Mouse (Mus musculus) liver, embryonic 14.5 days (tissue): Measurements from ENCODE around the gene Phlpp2. TPM values are rescaled to one million over a fixed set of nuclear protein-coding genes. Genes with fewer than 3 reads are reported as not detected.

Experiments
- ATAC-seq: fragments of 200-750 bp; cut with Nextera tagmentation; 2 replicates; pipeline ENCODE4 v1.8.0; 2017; ENCODE audit warnings: moderate number of reproducible peaks, mild to moderate bottlenecking, moderate library complexity; ENCODE audit not compliant: insufficient read depth
- DNase-seq, 3 experiments: peaks; one replicate each; pipeline ENCODE4 v3.0.0-alpha.2; 2012 to 2013; ENCODE audit warnings: low read depth in 3 of 3, low spot score in 3 of 3
- H3K27ac ChIP-seq: fragments of 300-500 bp; sonication (generic); 2 replicates; pipeline ENCODE4 v1.5.1; 2014; ENCODE audit warnings: moderate library complexity, mild to moderate bottlenecking, control low read depth, inconsistent platforms
- H3K27me3 ChIP-seq: fragments of 300-500 bp; sonication (generic); 2 replicates; pipeline ENCODE4 v1.6.1; 2014; ENCODE audit warnings: mild to moderate bottlenecking, low read length, moderate library complexity; ENCODE audit not compliant: control insufficient read depth, insufficient read depth
- H3K36me3 ChIP-seq: fragments of 300-500 bp; sonication (generic); replicated peaks from 2 replicates; pipeline ENCODE4 v1.6.1; 2014; ENCODE audit warnings: low read depth; ENCODE audit not compliant: control insufficient read depth, insufficient read depth
- H3K4me1 ChIP-seq, 2 experiments: fragments of 200-500 bp in 1 of 2; fragments of 300-500 bp in 1 of 2; sonication (generic) in 1 of 2; replicated peaks; 2 replicates each; pipeline ENCODE4 v1.6.1; 2012 to 2014; ENCODE audit warnings: antibody characterized with exemption in 1 of 2, inconsistent platforms in 1 of 2, low read length in 1 of 2; ENCODE audit not compliant: control insufficient read depth in 2 of 2, insufficient read depth in 2 of 2
- H3K4me2 ChIP-seq: fragments of 300-500 bp; sonication (generic); 2 replicates; pipeline ENCODE4 v1.6.1; 2014; ENCODE audit warnings: low read depth, mild to moderate bottlenecking, control low read depth, moderate library complexity
- H3K4me3 ChIP-seq, 2 experiments: fragments of 200-500 bp in 1 of 2; fragments of 300-500 bp in 1 of 2; sonication (generic) in 1 of 2; 2 replicates each; pipeline ENCODE4 v1.5.1; 2012 to 2014; ENCODE audit warnings: low read depth in 2 of 2, low read length in 2 of 2, mild to moderate bottlenecking in 2 of 2, control low read depth in 1 of 2, inconsistent platforms in 1 of 2, moderate library complexity in 1 of 2; ENCODE audit not compliant: insufficient read depth in 1 of 2
- H3K9ac ChIP-seq: fragments of 300-500 bp; sonication (generic); replicated peaks from 2 replicates; pipeline ENCODE4 v1.6.1; 2014; ENCODE audit warnings: mild to moderate bottlenecking, control low read depth, moderate library complexity
- H3K9me3 ChIP-seq: fragments of 300-500 bp; sonication (generic); 2 replicates; pipeline ENCODE4 v1.6.1; 2016; ENCODE audit warnings: low read length, mixed read lengths; ENCODE audit not compliant: control insufficient read depth
- CTCF ChIP-seq: IDR thresholded peaks from 2 replicates; pipeline ENCODE4 v1.5.1; 2016; ENCODE audit warnings: antibody characterized with exemption, low read depth, control low read depth
- EP300 ChIP-seq: IDR thresholded peaks from 2 replicates; pipeline ENCODE4 v1.6.1; 2016; ENCODE audit warnings: antibody characterized with exemption, low read depth
- WGBS: fragments of 180-500 bp; shearing (Covaris S2); extraction: QIAGEN DNeasy Blood & Tissue Kit; methylation state at CpG from one replicate; pipeline ENCODE4 v1.1.7; 2014; ENCODE audit not compliant: insufficient replicate concordance; 5-methylcytosine and 5-hydroxymethylcytosine counted together
- polyA plus RNA-seq, 2 experiments: library from polyadenylated mRNA; depleted of rRNA in 1 of 2; stranded (reverse) in 1 of 2; unstranded in 1 of 2; fragments of >200 nt; fragmentation: Nextera tagmentation in 1 of 2; extraction: Ambion mirVana in 1 of 2; gene quantifications; 2 replicates each; pipeline versions ENCODE4 v1.2.1 to v1.2.3; 2012 to 2014

The Phlpp2 gene
- polyA plus RNA-seq, 2 experiments, result 3.9 to 6.5 TPM

GRCm38 (mm10) chr8:109880012-109880662 lies 11.8 kb downstream of the Phlpp2 start:
- H3K9me3 ChIP-seq, result no peaks in the 10 kb centered on the region
- no peak overlapping the region for H3K4me2 ChIP-seq
- H3K4me1 ChIP-seq, result no peaks in the 10 kb centered on the region; a peak in 1 of 4 replicates
- H3K27ac ChIP-seq, result no peak overlapping the region
- no peak overlapping the region for H3K4me3 ChIP-seq
- no peak for TF ChIP-seq CTCF
- no peak for TF ChIP-seq EP300
- H3K9ac ChIP-seq, result no peak overlapping the region
- 85% methylated on average over 5 of the region's 5 CpGs for WGBS
- H3K36me3 ChIP-seq, result peaks cover 33% of the 10 kb centered on the region
- ATAC-seq (no peak), DNase-seq (no peak)
- H3K27me3 ChIP-seq, result no peaks in the 10 kb centered on the region

GRCm38 (mm10) chr8:109885294-109885693 lies 17.0 kb downstream of the Phlpp2 start:
- Histone ChIP-seq H3K27ac (no peak overlapping the region), H3K4me1 (no peaks in the 10 kb centered on the region; a peak in 1 of 4 replicates), H3K9ac (no peak overlapping the region), H3K4me3 (no peak overlapping the region), H3K27me3 (no peaks in the 10 kb centered on the region), H3K9me3 (no peaks in the 10 kb centered on the region), H3K4me2 (no peak overlapping the region), H3K36me3 (peaks cover 23% of the 10 kb centered on the region)
- TF ChIP-seq EP300, result no peak
- no peak for DNase-seq
- no peak for ATAC-seq

GRCm38 (mm10) chr8:109889211-109889610 lies 20.9 kb downstream of the Phlpp2 start:
- Histone ChIP-seq H3K4me3 (no peak overlapping the region), H3K9me3 (no peaks in the 10 kb centered on the region; the same call in 1 of the 2 replicates), H3K9ac (no peak overlapping the region), H3K4me2 (no peak overlapping the region), H3K27ac (no peak overlapping the region), H3K36me3 (peaks cover 15% of the 10 kb centered on the region), H3K27me3 (no peaks in the 10 kb centered on the region), H3K4me1 (peaks cover 4 to 6% of the 10 kb centered on the region in 2 experiments; a peak in 2 of 4 replicates)
- DNase-seq (no peak), ATAC-seq (no peak)
- 81% methylated on average over 1 of the region's 1 CpGs for WGBS
- TF ChIP-seq CTCF, result no peak
- no peak for TF ChIP-seq EP300

- WGBS, result 65% methylated on average over 3 of the region's 3 CpGs
- H3K27ac ChIP-seq, result no peak overlapping the region
- DNase-seq, result no peak
- no peaks in the 10 kb centered on the region; the same call in 1 of the 2 replicates for H3K9me3 ChIP-seq
- H3K36me3 ChIP-seq, result peaks cover 15% of the 10 kb centered on the region
- no peak overlapping the region for H3K9ac ChIP-seq
- no peaks in the 10 kb centered on the region for H3K27me3 ChIP-seq
- ATAC-seq, result no peak
- no peak overlapping the region for H3K4me3 ChIP-seq
- peaks cover 4 to 6% of the 10 kb centered on the region in 2 experiments; a peak in 2 of 4 replicates for H3K4me1 ChIP-seq
- H3K4me2 ChIP-seq, result no peak overlapping the region
- TF ChIP-seq CTCF (no peak), EP300 (no peak)
Measured at GRCm38 (mm10) chr8:109890794-109891585, 22.6 kb downstream of the Phlpp2 start.

- ATAC-seq (no peak), DNase-seq (no peak)
- TF ChIP-seq EP300, result no peak
- TF ChIP-seq CTCF, result no peak
- Histone ChIP-seq H3K36me3 (peaks cover 8% of the 10 kb centered on the region), H3K4me3 (no peak overlapping the region), H3K9ac (no peak overlapping the region), H3K27me3 (no peaks in the 10 kb centered on the region), H3K9me3 (no peaks in the 10 kb centered on the region; the same call in 1 of the 2 replicates), H3K27ac (no peak overlapping the region), H3K4me2 (no peak overlapping the region), H3K4me1 (peaks cover 4 to 6% of the 10 kb centered on the region in 2 experiments; a peak in 2 of 4 replicates)
- 95% methylated on average over 1 of the region's 1 CpGs for WGBS
Measured at GRCm38 (mm10) chr8:109894636-109895035, 26.3 kb downstream of the Phlpp2 start.
